Mouse (Mus musculus): Measurements from ENCODE around the gene Bub3.

DNA sequence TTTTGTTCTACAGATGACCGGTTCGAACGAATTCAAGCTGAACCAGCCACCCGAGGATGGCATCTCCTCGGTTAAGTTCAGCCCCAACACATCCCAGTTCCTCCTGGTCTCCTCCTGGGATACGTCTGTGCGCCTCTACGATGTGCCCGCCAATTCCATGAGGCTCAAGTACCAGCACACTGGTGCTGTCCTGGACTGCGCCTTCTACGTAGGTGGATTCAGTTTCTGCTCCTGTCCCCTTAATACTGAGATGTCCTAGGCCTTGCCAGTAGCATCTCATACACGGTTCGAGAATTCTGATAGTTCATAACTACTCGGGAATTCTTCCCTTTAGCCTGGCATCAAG lies 648 bp downstream of the Bub3 start:
- TF ChIP-seq CTCF (IDR thresholded peaks at IDR 0.05; ENCODE audit: borderline replicate concordance, insufficient read depth, low read depth, low read length): no peak
- no peak for TF ChIP-seq POLR2A (IDR thresholded peaks at IDR 0.05; ENCODE audit: borderline replicate concordance, insufficient read depth, low read length)

Data from cerebellum, adult 2 months (tissue).